Mouse (Mus musculus) thymus, adult 2 months (tissue): Measurements from ENCODE around the gene Pou3f1. TPM values are rescaled to one million over a fixed set of nuclear protein-coding genes. Genes with fewer than 3 reads are reported as not detected.

Experiments used
- DNase-seq: peaks from one replicate; pipeline ENCODE4 v3.0.0; 2021
- H3K27ac ChIP-seq: fragments of 200-500 bp; 2 replicates; pipeline ENCODE4 v1.5.1; 2012; ENCODE audit warnings: low read length, control low read depth; ENCODE audit not compliant: control insufficient read depth, insufficient read depth
- H3K27me3 ChIP-seq: fragments of 200-500 bp; 2 replicates; pipeline ENCODE4 v1.6.1; 2012; ENCODE audit warnings: mild to moderate bottlenecking, low read length, moderate library complexity, mixed read lengths; ENCODE audit not compliant: control insufficient read depth, insufficient read depth
- H3K36me3 ChIP-seq: fragments of 200-500 bp; 2 replicates; pipeline ENCODE4 v1.6.1; 2012; ENCODE audit warnings: mild to moderate bottlenecking, low read length, moderate library complexity; ENCODE audit not compliant: control insufficient read depth, insufficient read depth
- H3K4me1 ChIP-seq: fragments of 200-500 bp; replicated peaks from 2 replicates; pipeline ENCODE4 v1.6.1; 2012; ENCODE audit warnings: low read length; ENCODE audit not compliant: control insufficient read depth, insufficient read depth
- H3K4me3 ChIP-seq: fragments of 200-500 bp; 2 replicates; pipeline ENCODE4 v1.5.1; 2012; ENCODE audit warnings: mild to moderate bottlenecking, low read length, control low read depth, moderate library complexity; ENCODE audit not compliant: control insufficient read depth, insufficient read depth
- CTCF ChIP-seq: fragments of 200-500 bp; IDR thresholded peaks from 2 replicates; pipeline ENCODE4 v1.5.1; 2012; ENCODE audit warnings: mild to moderate bottlenecking, control low read depth, low read length, moderate library complexity, borderline replicate concordance; ENCODE audit not compliant: control insufficient read depth, poor library complexity, insufficient read depth; ENCODE audit errors: extremely low read depth
- POLR2A ChIP-seq: fragments of 200-500 bp; IDR thresholded peaks from 2 replicates; pipeline ENCODE4 v1.6.1; 2012; ENCODE audit warnings: mild to moderate bottlenecking, low read length, control low read depth, moderate library complexity; ENCODE audit not compliant: control insufficient read depth, poor library complexity, insufficient read depth; ENCODE audit errors: extremely low read depth
- WGBS: fragments of 180-500 bp; shearing (Covaris S2); methylation state at CpG from one replicate; pipeline ENCODE4 v1.1.7; 2018; 5-methylcytosine and 5-hydroxymethylcytosine counted together
- polyA plus RNA-seq: library from polyadenylated mRNA; depleted of rRNA; stranded (reverse); fragments of >200 nt; gene quantifications from 2 replicates; pipeline ENCODE4 v1.2.3, GENCODE M21; 2012

Gene Pou3f1
- polyA plus RNA-seq, 1 experiment = 0.38 TPM

- Histone ChIP-seq H3K4me1 (no peaks in the 10 kb centered on the region), H3K4me3 (no peak overlapping the region), H3K27ac (no peak overlapping the region), H3K27me3 (no peaks in the 10 kb centered on the region), H3K36me3 (no peaks in the 10 kb centered on the region)
- WGBS = 45% methylated on average over 4 of the region's 4 CpGs
- TF ChIP-seq CTCF (no peak), POLR2A (no peak)
- DNase-seq = no peak
Observed at GRCm38 (mm10) chr4:124631456-124631855, 25.2 kb upstream of the Pou3f1 start.

DNA sequence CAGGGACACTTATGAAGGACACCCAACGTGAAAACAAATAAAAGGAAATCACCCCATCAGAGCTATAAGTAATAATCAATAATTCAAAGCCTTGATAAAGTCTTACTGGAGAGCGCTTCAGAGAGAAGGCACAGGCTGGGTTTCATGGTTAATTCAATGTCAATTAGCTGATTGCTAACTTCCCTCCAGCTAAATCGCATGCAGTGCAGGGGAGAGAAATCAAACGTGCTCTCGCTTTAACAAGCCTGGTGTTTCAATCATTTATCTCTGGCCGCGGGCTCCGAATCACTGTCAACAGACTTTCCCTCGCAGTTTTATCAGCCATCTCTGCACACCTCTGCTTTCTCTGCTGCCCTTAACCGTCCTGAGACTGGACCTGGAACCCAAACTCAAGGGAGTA is 23.8 kb upstream of the Pou3f1 start:
- TF ChIP-seq CTCF (no peak), POLR2A (no peak)
- WGBS = 84% methylated on average over 10 of the region's 10 CpGs
- Histone ChIP-seq H3K27ac (no peak overlapping the region), H3K4me3 (no peak overlapping the region), H3K36me3 (no peaks in the 10 kb centered on the region), H3K4me1 (no peaks in the 10 kb centered on the region), H3K27me3 (no peaks in the 10 kb centered on the region)
- no peak for DNase-seq

DNA sequence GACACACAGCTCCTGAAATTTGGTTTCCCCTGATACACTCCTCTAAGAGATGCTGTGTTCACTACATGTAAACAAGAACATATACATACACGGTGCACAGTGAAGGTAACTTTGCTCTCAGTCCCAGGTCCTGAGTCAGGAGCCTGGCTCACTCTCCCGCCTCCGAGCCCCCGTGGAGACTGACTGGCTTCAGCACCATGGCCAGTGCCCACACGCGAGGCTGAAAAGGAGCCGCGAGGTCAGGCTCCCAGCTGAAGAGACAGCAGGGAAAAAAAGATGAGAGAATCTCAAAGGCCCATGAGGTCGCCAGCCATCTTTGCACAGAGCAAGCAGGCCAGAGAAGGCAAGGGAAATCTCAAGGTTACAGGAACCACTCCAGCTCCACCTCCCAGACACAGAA is 23.3 kb upstream of the Pou3f1 start:
- peak; percentile 5 for DNase-seq
- WGBS = 7% methylated on average over 9 of the region's 9 CpGs
- no peak overlapping the region for H3K27ac ChIP-seq
- TF ChIP-seq CTCF (no peak), POLR2A (no peak)
- H3K27me3 ChIP-seq = no peaks in the 10 kb centered on the region
- H3K36me3 ChIP-seq = no peaks in the 10 kb centered on the region
- no peaks in the 10 kb centered on the region for H3K4me1 ChIP-seq
- no peak overlapping the region for H3K4me3 ChIP-seq

DNA sequence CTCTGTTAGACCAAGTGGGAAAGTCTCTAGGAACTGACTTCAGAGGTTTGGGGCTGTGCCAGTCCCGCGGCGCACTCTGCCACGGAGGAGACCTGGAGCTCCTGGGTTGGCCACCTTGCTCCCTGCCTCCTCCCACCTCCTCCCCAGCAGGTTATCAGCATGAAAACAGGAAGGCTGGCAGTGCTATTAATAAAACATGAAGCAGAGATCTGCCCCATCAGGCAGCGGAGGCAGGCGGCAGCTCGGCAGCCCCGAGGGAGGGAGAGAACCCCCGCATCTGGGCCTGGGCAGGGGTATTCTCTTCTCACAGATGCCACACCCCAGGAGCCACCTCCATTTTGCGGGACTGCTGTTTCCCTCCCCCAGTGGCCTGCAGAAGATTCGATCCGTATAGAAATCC is 16.9 kb upstream of the Pou3f1 start:
- H3K4me3 ChIP-seq = no peak overlapping the region
- TF ChIP-seq POLR2A = no peak
- TF ChIP-seq CTCF = no peak
- no peak overlapping the region for H3K27ac ChIP-seq
- H3K27me3 ChIP-seq = no peaks in the 10 kb centered on the region
- H3K36me3 ChIP-seq = no peaks in the 10 kb centered on the region
- WGBS = 8% methylated on average over 12 of the region's 12 CpGs
- H3K4me1 ChIP-seq = no peaks in the 10 kb centered on the region
- no peak for DNase-seq

- Histone ChIP-seq H3K27ac (no peak overlapping the region), H3K27me3 (no peaks in the 10 kb centered on the region), H3K36me3 (no peaks in the 10 kb centered on the region), H3K4me3 (no peak overlapping the region), H3K4me1 (0 out of 2 replicates have a peak, but pooled peaks cover 3% of the 10 kb centered on the region)
- whole genome bisulfite sequencing = 96% methylated on average over 9 of the region's 9 CpGs
- no peak for TF ChIP-seq CTCF
- no peak for TF ChIP-seq POLR2A
- no peak for DNase-seq
Observed at GRCm38 (mm10) chr4:124643859-124644258, 12.7 kb upstream of the Pou3f1 start.

- no peak for DNase-seq
- no peak for TF ChIP-seq CTCF
- TF ChIP-seq POLR2A = no peak
- Histone ChIP-seq H3K27ac (no peak overlapping the region), H3K36me3 (no peaks in the 10 kb centered on the region), H3K4me3 (no peak overlapping the region), H3K27me3 (no peaks in the 10 kb centered on the region), H3K4me1 (0 out of 2 replicates have a peak, but pooled peaks cover 3% of the 10 kb centered on the region)
- WGBS = 18% methylated on average over 3 of the region's 3 CpGs
Observed at GRCm38 (mm10) chr4:124644974-124645433, 11.6 kb upstream of the Pou3f1 start.

- no peak overlapping the region for H3K4me3 ChIP-seq
- 13% methylated on average over 8 of the region's 8 CpGs for WGBS
- no peak for DNase-seq
- H3K36me3 ChIP-seq = no peaks in the 10 kb centered on the region
- no peak overlapping the region for H3K27ac ChIP-seq
- H3K27me3 ChIP-seq = no peaks in the 10 kb centered on the region
- H3K4me1 ChIP-seq = 0 out of 2 replicates have a peak, but pooled peaks cover 3% of the 10 kb centered on the region
- no peak for TF ChIP-seq CTCF
- no peak for TF ChIP-seq POLR2A
Observed at GRCm38 (mm10) chr4:124646591-124646990, 10.0 kb upstream of the Pou3f1 start.
